Mouse (Mus musculus) T-helper 2 cell (primary cell): ENCODE data around the gene Fam187a.

Experiments
- in situ Hi-C: fragments of 300-600 bp; cut with MboI, MseI; formaldehyde crosslinking; loops from one replicate; pipeline ENCODE4 v1.15.1; 2025; ENCODE audit warnings: high pct_unique_total_duplicates

The Fam187a gene

DNA sequence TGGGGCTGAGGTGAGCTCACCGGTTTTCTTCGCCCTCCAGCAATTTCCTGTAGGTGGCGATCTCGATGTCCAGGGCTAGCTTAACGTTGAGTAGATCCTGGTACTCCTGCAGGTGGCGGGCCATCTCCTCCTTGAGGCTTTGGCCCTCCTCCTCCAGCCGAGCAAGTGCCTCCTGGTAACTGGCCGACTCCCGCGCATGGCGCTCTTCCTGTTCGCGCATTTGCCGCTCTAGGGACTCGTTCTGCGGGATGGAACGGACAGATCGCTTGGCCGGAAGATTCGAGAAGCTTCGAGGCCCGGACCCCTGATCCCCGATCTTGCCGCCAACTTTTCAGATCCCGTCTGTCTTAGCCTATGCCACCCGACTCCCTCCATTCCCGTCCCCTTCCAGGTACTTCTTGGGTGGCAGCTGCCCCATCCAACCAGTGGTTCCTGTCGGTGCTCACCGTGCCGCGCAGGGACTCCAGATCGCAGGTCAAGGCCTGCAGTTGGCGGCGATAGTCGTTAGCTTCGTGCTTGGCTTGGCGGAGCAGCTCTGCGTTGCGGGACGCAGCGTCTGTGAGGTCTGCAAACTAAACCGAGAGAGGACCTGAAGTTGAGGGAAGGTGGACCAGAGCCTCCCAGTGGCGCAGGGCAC is 8.2 kb downstream of the Fam187a start:
- in situ Hi-C loops: loop anchor here (5.0 kb wide), 1 partner anchor 99 kb away; no protein-coding TSS in a partner anchor

DNA sequence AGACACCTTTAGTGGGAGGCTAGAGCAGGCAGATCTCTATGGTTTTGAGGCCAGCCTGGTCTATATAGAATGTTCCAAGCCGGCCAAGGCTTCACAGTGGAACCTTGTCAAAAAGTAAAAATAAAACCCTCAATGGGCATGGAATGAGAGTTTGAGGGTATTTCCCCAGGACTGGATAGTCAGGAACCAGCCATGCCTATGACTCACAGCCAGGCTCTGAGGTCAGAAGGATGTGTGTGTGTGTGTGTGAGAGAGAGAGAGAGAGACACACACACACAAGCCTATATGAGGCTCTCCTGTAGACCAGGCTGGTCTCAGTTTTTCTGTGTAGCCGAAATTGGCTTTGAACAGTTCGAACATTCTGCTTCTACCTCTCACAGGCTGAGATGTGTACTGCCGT is 9.7 kb downstream of the Fam187a start:
- in situ Hi-C loops: loop anchor here (5.0 kb wide), 1 partner anchor 98 kb away; no protein-coding TSS in a partner anchor

DNA sequence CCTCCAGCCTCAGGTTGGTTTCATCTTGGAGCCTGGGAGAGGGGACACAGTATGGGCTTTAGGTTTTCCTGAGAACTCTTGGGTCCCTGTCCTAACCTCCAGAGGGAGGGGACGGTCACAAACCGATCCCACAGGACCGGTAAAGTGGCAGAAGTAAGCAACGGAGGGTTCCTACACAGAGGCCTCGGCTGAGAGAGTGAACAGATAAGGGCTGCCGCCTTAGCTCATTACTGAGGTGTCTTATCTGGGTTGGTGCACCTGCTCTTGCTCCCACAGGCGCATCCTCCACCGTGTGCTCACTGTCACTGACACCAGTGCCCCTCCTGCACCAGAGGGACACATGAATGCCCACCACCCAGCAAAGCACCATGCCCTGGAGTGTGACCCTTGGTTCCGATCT is 10.8 kb downstream of the Fam187a start:
- in situ Hi-C loops: no loop called here

DNA sequence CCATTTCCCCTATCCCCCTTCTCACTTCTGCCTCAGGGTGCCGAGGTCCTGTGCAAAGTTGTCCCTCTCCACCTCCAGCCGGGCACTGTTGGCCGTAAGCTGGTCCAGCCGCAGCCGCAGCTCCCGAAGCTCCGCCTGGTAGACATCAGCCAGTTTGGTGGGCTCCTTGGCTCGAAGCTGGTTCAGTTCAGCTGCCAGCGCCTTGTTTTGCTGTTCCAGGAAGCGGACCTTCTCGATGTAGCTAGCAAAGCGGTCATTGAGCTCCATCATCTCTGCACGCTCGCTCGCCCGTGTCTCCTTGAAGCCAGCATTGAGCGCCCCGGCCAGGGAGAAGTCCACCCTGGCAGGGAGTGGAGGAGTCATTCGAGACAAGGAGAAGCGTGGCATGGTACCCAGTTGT is 11.7 kb downstream of the Fam187a start:
- in situ Hi-C loops: no loop called here

DNA sequence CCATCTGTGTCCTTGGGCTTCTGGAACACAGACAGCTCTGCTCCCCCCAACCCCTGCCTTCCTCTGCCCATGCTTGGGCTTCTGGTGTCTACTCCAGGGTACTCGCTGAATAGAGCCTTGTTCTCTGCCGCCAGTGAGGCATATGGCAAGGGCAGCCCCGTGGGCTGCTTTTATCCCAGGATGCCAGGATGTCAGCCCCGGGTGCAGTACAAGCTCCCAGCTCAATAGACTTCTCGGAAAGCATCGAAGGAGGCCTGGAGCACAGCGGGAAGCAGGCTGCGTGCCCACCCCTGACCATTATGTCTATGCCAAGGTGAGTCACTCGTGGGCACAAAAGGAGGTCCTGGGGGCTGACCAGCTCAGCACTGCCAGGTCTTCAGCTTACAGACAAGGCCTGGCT is 13.4 kb downstream of the Fam187a start:
- in situ Hi-C loops: no loop called here

DNA sequence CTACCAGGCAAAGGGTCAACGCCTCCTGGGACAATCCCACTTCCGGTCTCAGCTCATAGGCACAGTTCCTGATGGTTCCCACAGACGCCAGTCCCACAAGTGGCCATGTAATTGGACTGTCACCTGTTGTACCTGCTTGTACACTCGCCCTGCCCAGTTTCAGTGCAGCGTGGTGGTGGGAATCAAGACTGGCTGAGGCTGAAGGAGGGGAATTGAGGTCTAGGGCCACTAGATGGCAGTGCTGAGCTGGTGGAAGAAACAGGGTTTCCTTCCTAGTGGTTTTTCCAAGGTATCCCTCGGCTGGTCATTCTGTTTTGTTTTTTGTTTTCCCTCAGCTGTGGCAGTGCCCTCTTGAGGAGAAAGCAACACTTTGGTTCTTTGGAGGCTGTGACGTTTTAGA is 15.8 kb downstream of the Fam187a start, which contains the start of gene Gfap:
Gene Gfap (minus strand): TSS at position 150 of the 400 bp plus-strand sequence.
- in situ Hi-C loops: no loop called here

DNA sequence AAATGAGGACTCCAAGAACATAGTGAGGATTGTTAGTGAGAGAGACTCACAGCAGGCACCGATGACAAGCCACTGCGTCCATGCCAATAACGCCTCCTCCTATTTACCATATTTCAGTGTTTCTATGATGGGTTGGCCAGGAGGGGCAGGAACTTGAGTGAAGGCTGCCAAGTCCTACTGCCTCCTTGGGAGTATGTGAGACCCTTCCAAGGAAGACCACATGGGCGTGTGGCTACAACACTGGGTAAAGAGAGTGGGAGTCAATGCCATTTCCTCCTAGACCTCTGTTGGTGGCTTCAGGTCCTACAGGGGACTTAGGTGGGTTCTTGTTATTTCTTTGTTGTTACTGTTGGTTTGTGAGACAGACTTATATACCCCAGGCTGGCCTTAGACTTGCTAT is 16.2 kb downstream of the Fam187a start:
- in situ Hi-C loops: no loop called here

DNA sequence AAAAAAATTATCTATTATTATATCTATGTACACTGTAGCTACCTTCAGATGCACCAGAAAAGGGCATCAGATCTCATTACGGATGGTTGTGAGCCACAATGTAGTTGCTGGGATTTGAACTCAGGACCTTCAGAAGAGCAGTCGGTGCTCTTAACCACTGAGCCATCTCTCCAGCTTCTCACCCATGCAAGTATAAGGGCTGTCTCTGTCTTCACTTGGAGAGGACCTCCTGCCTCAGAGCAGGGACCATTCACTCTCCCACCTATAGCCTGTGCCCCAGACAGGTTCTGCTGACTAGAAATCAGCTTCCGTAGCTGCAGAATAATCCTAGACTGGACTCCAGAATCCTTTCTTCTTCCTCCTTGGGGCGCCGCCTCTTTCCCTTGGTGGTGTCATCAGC is 17.1 kb downstream of the Fam187a start:
- in situ Hi-C loops: no loop called here

DNA sequence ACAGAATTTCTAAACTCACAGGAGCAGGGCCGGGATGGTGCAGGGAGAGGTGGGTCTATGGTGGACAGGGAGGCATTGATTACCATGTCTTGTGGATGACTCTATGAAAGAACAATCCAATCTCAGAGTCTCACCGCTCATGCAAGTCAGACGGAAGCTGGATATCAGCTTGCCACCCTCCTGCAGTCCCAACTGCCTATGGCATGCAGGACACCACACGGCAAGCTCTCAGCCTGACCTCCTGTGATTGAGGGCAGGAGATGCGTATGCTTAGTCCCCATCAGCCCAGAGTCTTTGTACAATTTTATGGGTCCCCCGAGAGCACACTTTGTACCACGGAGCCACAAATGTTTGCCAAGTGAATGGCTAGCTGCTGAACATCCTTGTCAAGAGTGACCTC is 18.7 kb downstream of the Fam187a start:
- in situ Hi-C loops: no loop called here

DNA sequence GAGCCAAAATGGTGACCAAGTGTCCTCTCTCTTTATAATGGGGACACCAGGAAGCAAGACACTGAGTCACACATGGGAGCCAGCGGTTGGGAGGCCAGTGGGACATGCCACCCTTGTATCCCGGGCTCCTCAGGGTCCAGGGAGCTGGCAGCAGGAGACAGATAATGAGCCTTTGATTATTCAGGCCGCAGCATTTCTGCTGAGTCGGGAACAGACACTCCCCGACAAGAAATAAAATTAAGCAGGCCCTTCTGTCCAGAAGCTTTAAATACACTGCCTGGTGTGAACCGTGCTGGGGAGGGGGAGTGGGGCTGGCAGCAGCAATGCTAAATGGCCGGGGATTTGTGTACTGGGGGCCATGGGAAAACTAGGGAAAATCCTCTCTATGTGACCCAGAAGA is 26.4 kb downstream of the Fam187a start:
- in situ Hi-C loops: no loop called here

DNA sequence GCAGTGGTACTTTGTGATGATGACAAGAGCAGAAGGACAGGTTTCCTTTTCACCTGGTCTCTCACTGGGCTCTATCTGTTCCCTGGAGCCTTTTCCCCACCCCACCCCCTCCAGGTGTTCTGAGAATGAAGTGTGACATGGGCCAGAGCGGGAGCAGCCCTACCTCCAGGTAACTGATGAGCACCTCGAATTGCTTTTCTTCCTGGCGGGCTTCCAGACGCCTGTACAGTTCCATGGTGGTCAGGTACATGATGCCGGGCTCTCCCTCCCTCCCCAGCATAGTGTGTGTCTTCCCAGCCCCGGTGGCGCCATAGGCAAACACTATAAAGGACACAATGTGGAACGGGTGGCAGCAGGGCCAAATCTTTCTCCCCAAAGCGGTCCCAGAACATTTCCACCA is 30.4 kb downstream of the Fam187a start:
- in situ Hi-C loops: no loop called here

DNA sequence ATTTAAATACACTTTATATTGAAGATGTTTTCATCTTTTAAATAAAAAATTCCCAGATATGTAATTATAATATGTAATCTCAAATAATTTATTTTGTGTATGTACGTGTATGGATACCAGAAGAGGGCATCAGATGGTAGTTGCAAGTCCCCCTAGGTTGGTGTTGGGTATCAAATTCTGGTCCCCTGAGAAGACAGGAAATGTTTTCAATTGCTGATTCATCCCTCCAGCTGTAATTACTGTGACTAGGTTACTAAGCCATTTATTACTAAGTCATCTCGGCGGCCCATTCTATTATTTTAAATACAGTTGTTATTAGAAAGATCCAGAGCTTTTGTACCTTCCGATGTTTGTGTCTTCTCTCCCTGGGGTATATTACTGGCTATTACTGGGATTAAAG is 33.1 kb downstream of the Fam187a start:
- in situ Hi-C loops: no loop called here

DNA sequence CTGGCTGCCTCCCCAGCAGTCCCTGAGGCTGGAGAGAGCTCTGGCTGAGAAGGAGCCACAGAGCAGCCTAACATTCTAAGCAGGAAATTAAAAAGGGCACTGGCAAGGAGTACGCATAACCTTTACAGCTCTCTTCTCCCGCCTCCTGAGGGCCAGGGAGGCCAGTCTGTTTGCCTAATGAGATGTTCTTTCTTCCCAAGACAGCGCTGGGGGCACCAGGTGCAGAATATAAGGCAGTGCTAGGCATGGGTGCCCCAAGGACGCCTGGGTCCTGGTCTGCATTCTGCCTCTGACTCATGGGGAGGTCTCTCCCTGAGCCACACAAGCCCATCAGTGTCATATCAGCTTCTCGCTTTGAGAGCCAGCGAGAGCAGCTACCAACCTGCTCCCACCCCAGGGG is 36.5 kb downstream of the Fam187a start:
- in situ Hi-C loops: no loop called here

DNA sequence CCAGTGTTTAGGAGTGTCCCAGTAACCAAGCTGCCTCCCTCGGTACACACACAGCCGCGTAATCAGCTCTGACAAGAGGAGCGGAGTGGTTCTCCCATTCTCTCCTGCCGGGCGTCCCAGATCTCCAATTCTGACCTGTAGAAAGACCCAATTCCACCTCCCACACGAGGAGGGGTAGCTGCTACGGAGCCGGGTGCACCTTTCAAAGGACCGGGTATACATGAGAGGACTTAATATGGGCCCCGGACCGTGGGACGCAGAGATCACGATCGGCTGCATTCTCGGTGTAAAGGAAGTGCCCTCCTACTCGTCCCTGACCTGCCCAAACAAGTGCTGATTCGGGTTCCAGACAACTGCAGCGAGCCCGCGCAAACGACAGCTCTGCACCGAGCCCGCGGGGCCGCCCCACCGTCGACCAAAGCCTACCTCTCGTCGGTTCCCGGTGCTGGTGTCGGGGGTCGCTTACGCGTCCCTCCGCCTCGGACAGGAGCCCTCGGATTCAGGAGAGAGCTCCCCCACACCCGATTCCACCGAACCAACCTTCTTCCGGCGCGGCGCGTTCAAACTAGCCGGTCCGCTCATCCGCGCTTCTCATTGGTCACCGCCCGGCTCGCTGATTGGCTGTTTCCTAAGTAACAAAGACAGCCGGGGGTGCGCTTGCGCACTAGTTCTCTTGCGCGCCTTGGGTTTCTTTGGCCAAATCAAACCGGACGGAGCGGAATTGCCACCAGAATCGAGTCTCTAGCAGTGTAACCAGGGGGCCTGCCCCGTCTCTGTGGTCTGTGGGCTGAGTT is 39.8 kb downstream of the Fam187a start, which contains the start of gene Kif18b:
Gene Kif18b (minus strand): TSS at position 568 of the 794 bp plus-strand sequence.
- in situ Hi-C loops: no loop called here

DNA sequence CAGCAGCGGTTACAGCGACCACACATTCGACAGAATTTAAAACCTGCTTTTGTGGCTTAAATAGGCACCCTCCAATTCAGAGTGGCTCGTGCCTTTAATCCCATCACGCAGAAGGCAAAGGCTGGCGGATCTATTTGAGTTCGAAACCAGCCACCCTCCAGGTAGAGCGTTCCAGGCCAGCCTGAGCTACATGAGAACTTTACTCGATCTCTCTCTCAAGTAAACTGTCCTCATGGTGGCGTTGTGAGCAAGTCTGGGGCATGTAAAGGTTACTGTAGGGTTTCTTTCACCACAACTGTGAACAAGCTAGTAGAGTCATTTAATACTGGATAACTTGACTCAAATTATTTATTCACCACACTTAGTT is 40.4 kb downstream of the Fam187a start:
- in situ Hi-C loops: no loop called here

DNA sequence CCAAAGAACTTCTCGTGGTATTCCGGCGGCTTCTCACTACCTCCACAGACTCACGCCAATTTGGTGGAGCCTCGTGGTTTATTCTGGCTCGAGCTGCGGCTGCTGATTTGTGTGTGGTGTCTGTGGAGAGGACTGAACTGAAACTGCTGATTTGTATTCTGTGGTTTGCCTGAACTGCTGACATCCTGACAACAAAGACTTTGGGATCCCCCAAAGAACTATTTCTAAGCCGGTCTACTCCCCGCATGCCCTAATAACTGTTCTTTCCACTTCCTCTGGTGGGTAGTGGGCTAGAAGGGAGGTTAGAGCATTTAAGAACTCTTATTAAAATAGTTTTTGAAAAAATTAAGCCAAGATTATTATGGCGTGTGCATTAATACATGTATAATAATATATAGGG is 45.7 kb downstream of the Fam187a start:
- in situ Hi-C loops: no loop called here

DNA sequence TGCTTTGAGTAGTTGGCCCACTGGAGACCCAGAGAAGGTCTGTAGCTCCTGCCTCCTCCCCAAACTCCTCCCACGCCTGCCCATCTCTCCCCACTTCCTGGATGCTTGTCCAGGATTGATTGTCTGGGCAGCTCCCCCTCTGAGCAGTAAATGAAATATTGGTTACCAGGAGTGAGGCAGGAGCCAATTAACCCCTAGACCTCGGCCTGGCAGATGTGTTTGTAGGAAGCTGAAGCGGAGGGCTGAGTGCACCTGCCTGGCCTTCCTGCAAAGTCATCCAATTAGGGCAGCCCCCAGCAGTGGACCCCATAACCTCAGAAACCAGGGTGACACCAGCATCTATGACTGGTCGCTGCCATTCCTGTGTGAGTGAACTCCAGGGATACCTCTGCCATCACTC is 51.3 kb downstream of the Fam187a start:
- in situ Hi-C loops: no loop called here
